In the genomic region with DNA sequence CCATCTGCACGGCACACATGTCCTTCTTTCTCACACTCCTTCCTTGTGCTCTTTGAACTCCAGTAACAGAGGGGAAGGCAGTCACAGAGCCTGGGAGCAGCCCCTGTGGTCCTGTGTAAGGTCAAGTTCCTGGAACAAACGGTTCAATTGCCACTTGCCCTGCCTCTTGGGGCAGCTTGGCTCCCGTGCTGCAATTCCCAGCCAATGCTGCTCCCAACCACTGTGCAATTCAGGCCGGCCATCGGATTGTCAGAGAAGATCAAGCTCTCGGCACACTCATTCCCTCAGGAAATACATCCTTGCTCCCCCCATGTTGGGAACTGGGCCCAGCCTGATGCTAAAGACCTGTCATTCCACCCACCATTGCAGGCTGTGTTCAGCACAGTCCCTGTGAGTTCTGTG, we compare ENCODE assay signal across 10 mouse cellular contexts. TPM values are rescaled to one million over a fixed set of nuclear protein-coding genes. Genes with fewer than 3 reads are reported as not detected.
A peak's percentile ranks its signal among the peaks of the same experiment; 100 is the strongest.
DNase-seq lines count a peak whose midpoint lies in the region; ATAC-seq lines count a peak whose summit lies in the region.
"Had no signal": no experiment of that assay in that cellular context is flagged by ENCODE, and none has a peak within 500 bp of the region (broad histone marks: within the 10 kb centered on the region; RNA-seq: fewer than 3 reads in every experiment).

No protein-coding gene starts in this region.

- WGBS in neural tube, embryonic 11.5 days = 37% methylated on average over 6 of the region's 6 CpGs
- WGBS in neural tube, embryonic 15.5 days = 32% methylated on average over 6 of the region's 6 CpGs
- WGBS in intestine, embryonic 16.5 days = 28% methylated on average over 6 of the region's 6 CpGs
- 24% methylated on average over 6 of the region's 6 CpGs for WGBS in stomach, embryonic 14.5 days
- 35% methylated on average over 6 of the region's 6 CpGs for WGBS in hindbrain, embryonic 16.5 days

- H3K4me2 ChIP-seq in neural tube, embryonic 11.5 days (ENCODE audit: low read depth) = no peak overlapping the region
- H3K4me2 ChIP-seq in neural tube, embryonic 15.5 days = no peak overlapping the region
- no peak overlapping the region for H3K4me2 ChIP-seq in intestine, embryonic 16.5 days (ENCODE audit: low read depth, low read length)
- H3K4me2 ChIP-seq in stomach, embryonic 14.5 days (replicated peaks; ENCODE audit: low read depth, low read length) = no peak overlapping the region
- H3K4me2 ChIP-seq in hindbrain, embryonic 16.5 days (ENCODE audit: low read length) = no peak overlapping the region
- H3K4me2 ChIP-seq: liver, embryonic 13.5 days had no signal

- DNase-seq in heart, adult 11 months = peak; percentile 88
- DNase-seq in heart, adult 9 months (ENCODE audit: low spot score in 2 of 2) = no peak
- DNase-seq in neural tube, embryonic 11.5 days (ENCODE audit: low spot score) = peak; percentile 9
- DNase-seq: cerebellum, postnatal 14 days; liver, embryonic 13.5 days had no signal

- ATAC-seq in neural tube, embryonic 11.5 days (ENCODE audit: insufficient read depth, low FRiP score, low TSS enrichment) = no peak
- ATAC-seq in neural tube, embryonic 15.5 days (ENCODE audit: low FRiP score) = no peak
- ATAC-seq in intestine, embryonic 16.5 days = peak; percentile 64
- no peak; the same call in 1 of the 2 replicates for ATAC-seq in stomach, embryonic 14.5 days (ENCODE audit: insufficient number of reproducible peaks, insufficient read depth, low FRiP score, low read depth)
- no peak for ATAC-seq in activated CD4-positive, CD25-positive, alpha-beta regulatory T cell, adult 4 months
- no peak for ATAC-seq in hindbrain, embryonic 16.5 days

- H3K27ac ChIP-seq in neural tube, embryonic 11.5 days (ENCODE audit: low read depth, low read length) = no peak overlapping the region
- no peak overlapping the region for H3K27ac ChIP-seq in neural tube, embryonic 15.5 days (replicated peaks)
- H3K27ac ChIP-seq in intestine, embryonic 16.5 days (ENCODE audit: low read length) = no peak overlapping the region
- peak overlapping the region; percentile 52; the same call in 1 of the 2 replicates for H3K27ac ChIP-seq in stomach, embryonic 14.5 days (ENCODE audit: low read length)
- H3K27ac ChIP-seq in hindbrain, embryonic 16.5 days (ENCODE audit: low read depth, low read length) = no peak overlapping the region
- H3K27ac ChIP-seq: liver, embryonic 13.5 days had no signal

- H3K4me3 ChIP-seq in neural tube, embryonic 11.5 days (ENCODE audit: low read depth, low read length) = no peak overlapping the region
- no peak overlapping the region for H3K4me3 ChIP-seq in neural tube, embryonic 15.5 days (replicated peaks)
- H3K4me3 ChIP-seq in intestine, embryonic 16.5 days (ENCODE audit: low read length) = no peak overlapping the region
- no peak overlapping the region for H3K4me3 ChIP-seq in stomach, embryonic 14.5 days (ENCODE audit: low read depth, low read length)
- H3K4me3 ChIP-seq in hindbrain, embryonic 16.5 days (ENCODE audit: low read length) = no peak overlapping the region
- H3K4me3 ChIP-seq: liver, embryonic 13.5 days had no signal

- H3K36me3 ChIP-seq in neural tube, embryonic 11.5 days (ENCODE audit: control insufficient read depth, insufficient read depth, low read length) = no peaks in the 10 kb centered on the region
- H3K36me3 ChIP-seq in neural tube, embryonic 15.5 days = no peaks in the 10 kb centered on the region
- no peaks in the 10 kb centered on the region for H3K36me3 ChIP-seq in intestine, embryonic 16.5 days (ENCODE audit: control insufficient read depth, insufficient read depth, low read length)
- no peaks in the 10 kb centered on the region for H3K36me3 ChIP-seq in stomach, embryonic 14.5 days (ENCODE audit: control insufficient read depth, insufficient read depth, low read length)
- H3K36me3 ChIP-seq in hindbrain, embryonic 16.5 days (ENCODE audit: control insufficient read depth, insufficient read depth, low read length) = no peaks in the 10 kb centered on the region
- H3K36me3 ChIP-seq: liver, embryonic 13.5 days had no signal

- H3K27me3 ChIP-seq in neural tube, embryonic 11.5 days (ENCODE audit: control insufficient read depth, insufficient read depth, low read length) = no peaks in the 10 kb centered on the region
- no peaks in the 10 kb centered on the region; the same call in 1 of the 2 replicates for H3K27me3 ChIP-seq in neural tube, embryonic 15.5 days (replicated peaks)
- H3K27me3 ChIP-seq in intestine, embryonic 16.5 days (replicated peaks; ENCODE audit: control insufficient read depth, insufficient read depth, low read length) = no peaks in the 10 kb centered on the region
- H3K27me3 ChIP-seq in stomach, embryonic 14.5 days (ENCODE audit: control insufficient read depth, insufficient read depth, low read length) = no peaks in the 10 kb centered on the region
- H3K27me3 ChIP-seq in hindbrain, embryonic 16.5 days (replicated peaks; ENCODE audit: control insufficient read depth, insufficient read depth, low read length) = peaks cover 4% of the 10 kb centered on the region; the same call in 1 of the 2 replicates
- H3K27me3 ChIP-seq: liver, embryonic 13.5 days had no signal

- H3K9ac ChIP-seq in neural tube, embryonic 11.5 days (ENCODE audit: low read length) = no peak overlapping the region
- no peak overlapping the region for H3K9ac ChIP-seq in neural tube, embryonic 15.5 days (replicated peaks)
- H3K9ac ChIP-seq in intestine, embryonic 16.5 days (ENCODE audit: low read depth, low read length) = no peak overlapping the region
- H3K9ac ChIP-seq in stomach, embryonic 14.5 days (replicated peaks; ENCODE audit: low read depth, low read length) = no peak overlapping the region
- no peak overlapping the region for H3K9ac ChIP-seq in hindbrain, embryonic 16.5 days (ENCODE audit: low read depth, low read length)
- H3K9ac ChIP-seq: liver, embryonic 13.5 days had no signal

- H3K4me1 ChIP-seq in neural tube, embryonic 11.5 days (ENCODE audit: control insufficient read depth, insufficient read depth, low read length) = no peaks in the 10 kb centered on the region
- H3K4me1 ChIP-seq in neural tube, embryonic 15.5 days = no peaks in the 10 kb centered on the region
- H3K4me1 ChIP-seq in intestine, embryonic 16.5 days (ENCODE audit: control insufficient read depth, insufficient read depth, low read length) = peaks cover 6% of the 10 kb centered on the region
- H3K4me1 ChIP-seq in stomach, embryonic 14.5 days (ENCODE audit: control insufficient read depth, insufficient read depth, low read length) = peaks cover 5% of the 10 kb centered on the region; the same call in 1 of the 2 replicates
- H3K4me1 ChIP-seq in hindbrain, embryonic 16.5 days (ENCODE audit: control insufficient read depth, insufficient read depth, low read depth, low read length) = no peaks in the 10 kb centered on the region
- H3K4me1 ChIP-seq: liver, embryonic 13.5 days had no signal

- no peaks in the 10 kb centered on the region for H3K9me3 ChIP-seq in neural tube, embryonic 11.5 days (ENCODE audit: control insufficient read depth, low read length)
- H3K9me3 ChIP-seq in neural tube, embryonic 15.5 days (replicated peaks) = no peaks in the 10 kb centered on the region
- no peaks in the 10 kb centered on the region for H3K9me3 ChIP-seq in intestine, embryonic 16.5 days (ENCODE audit: control insufficient read depth, low read length)
- H3K9me3 ChIP-seq in stomach, embryonic 14.5 days (ENCODE audit: control insufficient read depth, low read depth, low read length) = no peaks in the 10 kb centered on the region
- H3K9me3 ChIP-seq in hindbrain, embryonic 16.5 days (ENCODE audit: control insufficient read depth, low read length) = no peaks in the 10 kb centered on the region
- H3K9me3 ChIP-seq: liver, embryonic 13.5 days had no signal

RNA-seq across cellular contexts. Expression of a gene that starts 21.0 kb away (rescaled TPM):
- polyA plus RNA-seq in neural tube, embryonic 11.5 days (2014; fragmentation: Nextera tagmentation; extraction: Ambion mirVana) = 112 and 120 TPM in 2 replicates
- polyA plus RNA-seq in neural tube, embryonic 15.5 days (2015; fragmentation: Nextera tagmentation; extraction: Ambion mirVana) = 96.8 and 132 TPM in 2 replicates
- 325 and 385 TPM in 2 replicates for polyA plus RNA-seq in intestine, embryonic 16.5 days (2015; fragmentation: Nextera tagmentation; extraction: Ambion mirVana)
- polyA plus RNA-seq in stomach, embryonic 14.5 days (2014; fragmentation: Nextera tagmentation; extraction: Ambion mirVana) = 477 and 553 TPM in 2 replicates
- not detected for polyA plus RNA-seq in activated CD4-positive, CD25-positive, alpha-beta regulatory T cell, adult 4 months (2017; shearing (Covaris generic))
- polyA plus RNA-seq in hindbrain, embryonic 16.5 days (2015; fragmentation: Nextera tagmentation; extraction: Ambion mirVana) = 57.7 and 84.8 TPM in 2 replicates

Comparison
In these comparisons a context has a peak if more than half of its experiments do, and no peak if none do; other contexts are left out.
1. DNase-seq: peak in heart, adult 11 months (single experiment) and neural tube, embryonic 11.5 days (single experiment); none in heart, adult 9 months (0 of 2).
2. RNA of a gene that starts 21.0 kb away (polyA plus RNA-seq): 477 to 553 TPM in stomach, embryonic 14.5 days, 325 to 385 TPM in intestine, embryonic 16.5 days, 112 to 120 TPM in neural tube, embryonic 11.5 days, 96.8 to 132 TPM in neural tube, embryonic 15.5 days and 57.7 to 84.8 TPM in hindbrain, embryonic 16.5 days; not detected in activated CD4-positive, CD25-positive, alpha-beta regulatory T cell, adult 4 months; every median in the first group is over 10 times any median in the second.